Mouse (Mus musculus) thymus, adult 2 months (tissue): ENCODE measurements around the gene Krt10.

Experiments
- CTCF ChIP-seq: fragments of 200-500 bp; IDR thresholded peaks from 2 replicates; pipeline ENCODE4 v1.5.1; 2012; ENCODE audit warnings: mild to moderate bottlenecking, control low read depth, low read length, moderate library complexity, borderline replicate concordance; ENCODE audit not compliant: control insufficient read depth, poor library complexity, insufficient read depth; ENCODE audit errors: extremely low read depth
- POLR2A ChIP-seq: fragments of 200-500 bp; IDR thresholded peaks from 2 replicates; pipeline ENCODE4 v1.6.1; 2012; ENCODE audit warnings: mild to moderate bottlenecking, low read length, control low read depth, moderate library complexity; ENCODE audit not compliant: control insufficient read depth, poor library complexity, insufficient read depth; ENCODE audit errors: extremely low read depth

- TF ChIP-seq CTCF (no peak), POLR2A (no peak)
These were observed 41.5 kb upstream of the Krt10 start for GRCm38 (mm10) chr11:99430670-99431069.
